Mouse (Mus musculus): ENCODE data around the gene Sgca. TPM values are rescaled to one million over a fixed set of nuclear protein-coding genes. Genes with fewer than 3 reads are reported as not detected.
A peak's percentile ranks its signal among the peaks of the same experiment; 100 is the strongest.
"Not testable (repeated sequence)": the region's sequence is repeated elsewhere in the genome, so short reads cannot be mapped to it uniquely, and the experiment has no call there.

The Sgca gene
- polyA plus RNA-seq, 1 experiment from 2014 or later, result not detected

DNA sequence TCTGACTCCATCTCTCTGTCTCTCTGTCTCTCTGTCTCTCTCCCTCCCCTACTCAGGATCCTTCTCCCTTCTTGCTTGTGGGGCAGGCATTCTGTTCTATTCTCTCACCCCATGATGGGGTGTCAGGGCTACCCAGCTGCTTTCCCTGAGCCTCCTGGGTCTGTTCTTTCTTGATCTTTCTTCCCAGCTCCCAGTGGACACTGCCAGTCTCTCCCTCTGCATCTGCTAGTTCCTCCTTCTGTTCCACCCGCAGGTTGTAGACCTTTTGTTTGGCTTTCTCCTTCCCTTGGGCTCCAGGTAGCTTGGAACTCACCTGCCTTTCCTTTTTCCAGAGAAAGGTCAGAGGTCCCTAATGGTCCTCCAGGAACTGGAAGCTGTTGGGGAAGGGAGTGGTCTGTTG is 35.3 kb upstream of the Sgca start:
- Histone ChIP-seq H3K9ac (ENCODE audit: low read length) (peak overlapping the region; percentile 98), H3K36me3 (ENCODE audit: control insufficient read depth, insufficient read depth, low read length) (0 out of 2 replicates have a peak, but pooled peaks cover 5% of the 10 kb centered on the region), H3K27ac (ENCODE audit: low read depth, low read length) (peak overlapping the region; percentile 57), H3K27me3 (ENCODE audit: control insufficient read depth, insufficient read depth, low read length) (no peaks in the 10 kb centered on the region), H3K4me2 (peak overlapping the region; percentile 80), H3K9me3 (ENCODE audit: control insufficient read depth, low read length) (no peaks in the 10 kb centered on the region), H3K4me1 (ENCODE audit: control insufficient read depth, insufficient read depth, low read length) (peaks cover 35% of the 10 kb centered on the region), H3K4me3 (ENCODE audit: low read depth, low read length) (peak overlapping the region; percentile 79)
- 50% methylated on average over 1 of the region's 1 CpGs for WGBS
- no peak for DNase-seq (ENCODE audit: low spot score, missing footprints)
- ATAC-seq (ENCODE audit: low FRiP score), result no peak

DNA sequence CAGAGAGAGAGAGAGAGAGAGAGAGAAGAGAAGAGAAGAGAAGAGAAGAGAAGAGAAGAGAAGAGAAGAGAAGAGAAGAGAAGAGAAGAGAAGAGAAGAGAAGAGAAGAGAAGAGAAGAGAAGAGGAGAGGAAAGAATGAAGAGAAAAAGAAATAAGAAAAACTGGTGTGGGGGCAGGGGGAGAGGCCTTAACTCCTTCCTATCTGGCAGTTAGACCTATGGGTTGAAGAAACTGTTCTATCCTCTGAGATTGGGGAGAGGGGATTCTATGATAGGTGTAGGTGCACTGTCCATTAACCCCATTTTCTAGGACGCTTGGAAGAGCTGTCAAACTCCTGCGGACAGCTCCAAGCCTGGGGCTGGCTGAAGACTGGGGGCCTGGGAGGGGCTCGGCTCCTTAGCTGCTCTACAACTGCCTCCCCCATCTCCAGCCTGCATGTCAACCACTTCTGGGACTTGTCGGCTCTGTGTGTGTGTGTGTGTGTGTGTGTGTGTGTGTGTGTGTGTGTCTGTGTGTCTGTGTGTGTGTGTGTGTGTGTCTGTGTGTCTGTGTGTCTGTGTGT is 34.8 kb upstream of the Sgca start:
- peak overlapping the region; percentile 30; the same call in 1 of the 2 replicates for H3K27ac ChIP-seq (ENCODE audit: low read depth, low read length)
- H3K4me1 ChIP-seq (ENCODE audit: control insufficient read depth, insufficient read depth, low read length), result peaks cover 40% of the 10 kb centered on the region

DNA sequence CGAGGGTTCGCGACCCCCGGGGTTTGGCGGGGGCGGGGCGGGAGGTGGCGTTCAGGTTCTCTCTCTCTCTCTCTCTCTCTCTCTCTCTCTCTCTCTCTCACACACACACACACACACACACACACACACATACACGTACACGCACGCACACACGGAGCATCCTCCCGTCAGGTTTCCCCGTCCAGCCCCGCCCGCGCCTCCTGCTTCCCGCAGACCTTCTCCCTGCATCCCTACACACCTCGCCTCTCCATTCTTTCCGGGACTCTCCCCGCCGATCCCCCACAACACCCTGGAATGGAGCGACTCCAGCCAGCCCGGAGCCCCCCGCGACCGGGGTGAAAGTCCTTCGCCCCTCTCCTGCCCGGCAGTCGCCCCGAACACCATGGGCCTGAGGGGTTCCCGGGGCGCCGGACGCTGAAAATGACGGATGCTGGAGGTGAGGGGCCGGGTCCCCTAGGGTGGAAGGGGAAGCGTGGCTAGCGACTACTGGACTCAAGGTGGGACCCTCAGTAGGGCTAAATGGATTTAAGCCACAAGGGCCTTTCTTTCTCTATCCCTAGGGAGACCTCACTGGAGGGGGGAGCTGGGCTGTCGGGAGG is 34.1 kb upstream of the Sgca start:
- peaks cover 40% of the 10 kb centered on the region for H3K4me1 ChIP-seq (ENCODE audit: control insufficient read depth, insufficient read depth, low read length)

More for the DNA sequence above, 34.8 kb upstream of the Sgca start:
- peak overlapping the region; percentile 79 for H3K4me3 ChIP-seq (ENCODE audit: low read depth, low read length)
- not testable (repeated sequence) for H3K9me3 ChIP-seq (ENCODE audit: control insufficient read depth, low read length); H3K36me3 ChIP-seq (ENCODE audit: control insufficient read depth, insufficient read depth, low read length); ATAC-seq (ENCODE audit: low FRiP score); H3K27me3 ChIP-seq (ENCODE audit: control insufficient read depth, insufficient read depth, low read length); DNase-seq (ENCODE audit: low spot score, missing footprints)
- H3K4me2 ChIP-seq, result peak overlapping the region; percentile 80
- WGBS, result 19% methylated on average over 4 of the region's 4 CpGs
- H3K9ac ChIP-seq (ENCODE audit: low read length), result peak overlapping the region; percentile 98

DNA sequence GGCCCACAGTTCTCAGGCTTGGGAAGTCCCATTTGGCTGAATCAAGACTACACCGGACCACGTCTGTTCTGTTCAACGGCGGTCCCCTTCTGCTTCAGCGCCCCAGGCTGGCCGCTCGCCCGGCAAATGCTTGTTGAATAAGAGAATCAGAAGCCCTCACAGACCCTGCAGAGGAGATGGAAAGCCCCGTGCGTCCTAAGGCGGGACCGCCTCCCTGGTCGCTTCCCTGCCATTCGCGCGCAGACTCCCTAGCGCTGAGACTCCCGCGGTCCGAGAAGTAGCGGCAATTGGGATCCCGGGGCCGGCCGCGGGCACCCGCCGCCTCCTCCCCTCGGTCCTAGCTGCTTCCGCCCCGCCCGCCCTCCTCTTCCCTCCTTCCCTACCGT is 33.5 kb upstream of the Sgca start, which contains the start of gene Samd14:
TSS of gene Samd14 (plus strand) at position 251 of the 386 bp plus-strand sequence.
- Histone ChIP-seq H3K27ac (ENCODE audit: low read depth, low read length) (peak within 1 kb of the TSS; percentile 94), H3K36me3 (ENCODE audit: control insufficient read depth, insufficient read depth, low read length) (peaks cover 8% of the 10 kb centered on the region), H3K9ac (ENCODE audit: low read length) (peak within 1 kb of the TSS; percentile 98), H3K4me2 (peak within 1 kb of the TSS; percentile 80), H3K27me3 (ENCODE audit: control insufficient read depth, insufficient read depth, low read length) (no peaks in the 10 kb centered on the region), H3K4me3 (ENCODE audit: low read depth, low read length) (peak within 1 kb of the TSS; percentile 79), H3K9me3 (ENCODE audit: control insufficient read depth, low read length) (no peaks in the 10 kb centered on the region), H3K4me1 (ENCODE audit: control insufficient read depth, insufficient read depth, low read length) (peaks cover 40% of the 10 kb centered on the region)
- under 1% methylated on average over 32 of the region's 32 CpGs for WGBS
- peak; percentile 66 for ATAC-seq (ENCODE audit: low FRiP score)
- peak; percentile 96 for DNase-seq (ENCODE audit: low spot score, missing footprints)

More for the DNA sequence above, 34.1 kb upstream of the Sgca start:
- Histone ChIP-seq H3K27ac (ENCODE audit: low read depth, low read length) (peak overlapping the region; percentile 94), H3K9me3 (ENCODE audit: control insufficient read depth, low read length) (no peaks in the 10 kb centered on the region), H3K27me3 (ENCODE audit: control insufficient read depth, insufficient read depth, low read length) (no peaks in the 10 kb centered on the region), H3K4me3 (ENCODE audit: low read depth, low read length) (peak overlapping the region; percentile 79), H3K36me3 (ENCODE audit: control insufficient read depth, insufficient read depth, low read length) (peaks cover 6% of the 10 kb centered on the region), H3K4me2 (peak overlapping the region; percentile 80), H3K9ac (ENCODE audit: low read length) (peak overlapping the region; percentile 98)
- ATAC-seq (ENCODE audit: low FRiP score) (peak; percentile 47), DNase-seq (ENCODE audit: low spot score, missing footprints) (peak; percentile 93)
- 1% methylated on average over 35 of the region's 40 CpGs for WGBS

DNA sequence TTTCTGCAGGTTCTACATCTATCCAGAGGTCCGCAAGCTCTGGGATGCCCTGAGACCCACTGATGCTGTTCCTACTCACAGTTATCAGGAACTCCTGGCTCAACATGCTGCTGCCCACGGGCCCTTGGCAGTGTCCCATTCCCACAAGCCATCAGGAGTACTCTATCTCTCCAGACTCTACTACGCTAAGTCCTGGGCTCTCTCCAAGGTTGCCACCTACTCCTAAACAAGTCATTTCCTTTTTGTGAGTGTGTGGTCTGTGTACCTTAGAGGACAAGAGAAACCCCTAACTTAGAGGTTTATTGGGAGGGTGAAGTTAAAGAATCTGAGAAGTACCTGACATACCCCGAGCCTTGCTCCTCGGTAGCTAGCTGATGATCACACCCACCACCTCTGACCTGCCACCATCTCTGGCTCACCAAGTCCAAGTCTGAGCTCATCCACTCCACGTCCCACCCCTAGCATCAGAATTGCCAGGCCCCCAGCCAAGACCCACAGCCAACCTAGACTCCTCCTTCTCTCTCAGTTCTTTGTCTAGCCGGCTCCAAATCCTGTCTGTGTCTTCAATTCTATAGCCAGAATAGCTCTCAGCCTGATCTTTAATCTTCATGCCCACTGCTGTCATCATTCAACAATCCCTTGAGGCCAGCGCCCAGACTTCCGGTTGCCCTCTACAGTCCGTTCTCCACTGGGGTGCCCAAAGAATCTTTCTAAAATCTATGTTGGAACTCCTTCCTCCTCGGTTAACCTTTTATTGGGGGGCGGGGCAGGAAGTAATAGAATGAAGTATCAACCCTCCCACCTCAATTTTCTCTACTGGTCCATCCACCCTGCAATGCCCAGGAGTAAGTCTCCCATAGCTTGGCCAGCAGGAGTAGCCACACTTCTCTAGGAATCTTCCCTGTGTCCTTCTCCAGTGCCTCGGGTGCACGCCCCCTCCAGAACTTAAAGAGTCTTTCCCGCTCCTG is 32.8 kb upstream of the Sgca start:
- Histone ChIP-seq H3K4me1 (ENCODE audit: control insufficient read depth, insufficient read depth, low read length) (peaks cover 40% of the 10 kb centered on the region), H3K4me2 (peak overlapping the region; percentile 80), H3K36me3 (ENCODE audit: control insufficient read depth, insufficient read depth, low read length) (peaks cover 8% of the 10 kb centered on the region), H3K9ac (ENCODE audit: low read length) (peak overlapping the region; percentile 98), H3K27ac (ENCODE audit: low read depth, low read length) (peak overlapping the region; percentile 94), H3K27me3 (ENCODE audit: control insufficient read depth, insufficient read depth, low read length) (no peaks in the 10 kb centered on the region), H3K4me3 (ENCODE audit: low read depth, low read length) (peak overlapping the region; percentile 79), H3K9me3 (ENCODE audit: control insufficient read depth, low read length) (no peaks in the 10 kb centered on the region)
- ATAC-seq (ENCODE audit: low FRiP score), result no peak
- no peak for DNase-seq (ENCODE audit: low spot score, missing footprints)
- 35% methylated on average over 15 of the region's 15 CpGs for WGBS

DNA sequence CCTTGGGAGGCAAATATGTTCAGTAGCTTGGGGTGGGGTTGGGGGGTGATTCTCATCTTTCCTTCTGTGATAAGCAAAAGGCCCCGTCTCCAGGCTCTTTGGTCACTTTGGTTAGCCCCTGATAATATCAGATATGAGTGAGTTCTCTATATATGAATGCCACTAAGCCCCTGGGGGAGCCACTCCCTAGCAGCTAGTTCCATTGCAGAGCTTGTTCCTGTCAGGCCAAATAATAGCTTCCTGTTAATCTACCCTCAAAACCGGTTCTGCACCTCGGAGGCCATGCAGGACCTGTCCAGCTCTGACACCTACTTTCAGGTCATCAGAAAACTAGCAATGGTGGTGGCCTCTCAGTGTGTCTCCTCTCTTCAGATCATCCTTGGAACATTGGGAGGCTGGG is 31.3 kb upstream of the Sgca start:
- DNase-seq (ENCODE audit: low spot score, missing footprints) (no peak), ATAC-seq (ENCODE audit: low FRiP score) (no peak)
- H3K9me3 ChIP-seq (ENCODE audit: control insufficient read depth, low read length), result no peaks in the 10 kb centered on the region
- H3K36me3 ChIP-seq (ENCODE audit: control insufficient read depth, insufficient read depth, low read length), result peaks cover 11% of the 10 kb centered on the region
- H3K4me3 ChIP-seq (ENCODE audit: low read depth, low read length), result no peak overlapping the region
- 88% methylated on average over 3 of the region's 3 CpGs for WGBS
- peak overlapping the region; percentile 61 for H3K4me2 ChIP-seq
- peaks cover 37% of the 10 kb centered on the region for H3K4me1 ChIP-seq (ENCODE audit: control insufficient read depth, insufficient read depth, low read length)
- H3K9ac ChIP-seq (ENCODE audit: low read length), result peak overlapping the region; percentile 61; the same call in 1 of the 2 replicates
- H3K27me3 ChIP-seq (ENCODE audit: control insufficient read depth, insufficient read depth, low read length), result no peaks in the 10 kb centered on the region
- H3K27ac ChIP-seq (ENCODE audit: low read depth, low read length), result no peak overlapping the region

DNA sequence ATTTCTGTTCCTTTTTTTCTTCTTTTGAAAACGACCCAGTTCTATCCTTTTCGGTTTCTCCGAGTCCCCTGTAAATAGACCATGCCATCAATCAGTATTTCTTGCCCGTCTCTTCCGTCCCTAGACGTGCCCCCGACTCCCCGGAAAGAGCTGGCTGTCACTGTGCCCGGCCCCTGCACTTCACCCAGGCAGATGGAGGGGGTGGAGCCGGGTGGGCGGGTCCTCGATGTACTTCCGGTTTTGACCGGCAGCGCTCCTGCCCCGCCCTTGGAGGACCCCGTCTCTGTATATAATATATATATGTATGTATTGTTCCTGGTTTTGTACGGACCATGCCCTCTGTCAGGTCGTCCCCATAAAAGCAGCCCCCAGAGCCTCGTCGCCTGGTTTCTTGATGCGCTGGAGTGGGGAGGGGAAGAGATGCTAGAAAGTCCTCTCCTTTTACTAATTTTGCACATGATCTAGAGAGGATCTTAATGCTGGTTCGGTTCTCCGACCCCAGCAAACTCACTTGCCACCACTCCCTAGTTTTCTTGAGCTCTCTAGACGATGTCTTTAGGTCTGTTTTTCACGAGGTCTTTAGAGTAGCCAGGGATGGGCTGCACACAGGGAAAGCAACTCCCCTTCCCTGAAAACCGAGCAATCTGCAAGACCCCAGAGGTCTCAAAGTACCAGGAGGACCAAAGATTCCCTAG is 30.5 kb upstream of the Sgca start:
- peak; percentile 95 for DNase-seq (ENCODE audit: low spot score, missing footprints)
- Histone ChIP-seq H3K4me3 (ENCODE audit: low read depth, low read length) (peak overlapping the region; percentile 30), H3K27ac (ENCODE audit: low read depth, low read length) (peak overlapping the region; percentile 25; the same call in 1 of the 2 replicates), H3K9ac (ENCODE audit: low read length) (peak overlapping the region; percentile 61), H3K9me3 (ENCODE audit: control insufficient read depth, low read length) (no peaks in the 10 kb centered on the region), H3K27me3 (ENCODE audit: control insufficient read depth, insufficient read depth, low read length) (no peaks in the 10 kb centered on the region), H3K4me2 (peak overlapping the region; percentile 61), H3K4me1 (ENCODE audit: control insufficient read depth, insufficient read depth, low read length) (peaks cover 31% of the 10 kb centered on the region), H3K36me3 (ENCODE audit: control insufficient read depth, insufficient read depth, low read length) (peaks cover 17% of the 10 kb centered on the region)
- ATAC-seq (ENCODE audit: low FRiP score), result peak; percentile 67
- WGBS, result 1% methylated on average over 27 of the region's 27 CpGs

DNA sequence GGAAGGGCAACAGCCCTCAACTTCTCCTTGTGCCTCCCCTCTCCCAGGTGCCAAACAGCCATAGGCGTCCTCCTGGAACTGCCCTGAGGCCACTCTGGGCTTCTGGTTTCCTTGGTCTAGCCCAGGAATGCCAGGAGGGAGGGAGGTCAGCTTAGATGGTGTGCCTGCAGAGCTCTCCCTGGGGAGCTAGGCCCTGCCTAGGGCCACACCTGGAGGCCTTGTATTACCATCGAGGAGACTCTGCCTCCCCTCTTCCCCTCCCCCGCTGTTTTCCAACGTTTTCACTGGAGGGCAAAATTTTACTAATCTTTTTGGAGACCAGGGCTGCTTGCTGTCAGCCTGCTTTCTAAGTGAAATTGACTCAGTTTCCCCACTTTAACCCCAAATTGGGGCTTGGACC is 29.9 kb upstream of the Sgca start:
- Histone ChIP-seq H3K4me1 (ENCODE audit: control insufficient read depth, insufficient read depth, low read length) (peaks cover 26% of the 10 kb centered on the region), H3K9me3 (ENCODE audit: control insufficient read depth, low read length) (no peaks in the 10 kb centered on the region), H3K27ac (ENCODE audit: low read depth, low read length) (peak overlapping the region; percentile 25; the same call in 1 of the 2 replicates), H3K4me3 (ENCODE audit: low read depth, low read length) (peak overlapping the region; percentile 30; the same call in 1 of the 2 replicates), H3K36me3 (ENCODE audit: control insufficient read depth, insufficient read depth, low read length) (peaks cover 17% of the 10 kb centered on the region), H3K27me3 (ENCODE audit: control insufficient read depth, insufficient read depth, low read length) (no peaks in the 10 kb centered on the region), H3K4me2 (peak overlapping the region; percentile 61), H3K9ac (ENCODE audit: low read length) (peak overlapping the region; percentile 61; the same call in 1 of the 2 replicates)
- ATAC-seq (ENCODE audit: low FRiP score) (no peak), DNase-seq (ENCODE audit: low spot score, missing footprints) (no peak)
- WGBS, result 37% methylated on average over 4 of the region's 4 CpGs
